Mouse (Mus musculus): ENCODE results near the gene Asic2. TPM values are rescaled to one million over a fixed set of nuclear protein-coding genes. Genes with fewer than 3 reads are reported as not detected.

Asic2 gene
- polyA plus RNA-seq, 1 experiment from 2014 or later: 0.27 TPM

DNA sequence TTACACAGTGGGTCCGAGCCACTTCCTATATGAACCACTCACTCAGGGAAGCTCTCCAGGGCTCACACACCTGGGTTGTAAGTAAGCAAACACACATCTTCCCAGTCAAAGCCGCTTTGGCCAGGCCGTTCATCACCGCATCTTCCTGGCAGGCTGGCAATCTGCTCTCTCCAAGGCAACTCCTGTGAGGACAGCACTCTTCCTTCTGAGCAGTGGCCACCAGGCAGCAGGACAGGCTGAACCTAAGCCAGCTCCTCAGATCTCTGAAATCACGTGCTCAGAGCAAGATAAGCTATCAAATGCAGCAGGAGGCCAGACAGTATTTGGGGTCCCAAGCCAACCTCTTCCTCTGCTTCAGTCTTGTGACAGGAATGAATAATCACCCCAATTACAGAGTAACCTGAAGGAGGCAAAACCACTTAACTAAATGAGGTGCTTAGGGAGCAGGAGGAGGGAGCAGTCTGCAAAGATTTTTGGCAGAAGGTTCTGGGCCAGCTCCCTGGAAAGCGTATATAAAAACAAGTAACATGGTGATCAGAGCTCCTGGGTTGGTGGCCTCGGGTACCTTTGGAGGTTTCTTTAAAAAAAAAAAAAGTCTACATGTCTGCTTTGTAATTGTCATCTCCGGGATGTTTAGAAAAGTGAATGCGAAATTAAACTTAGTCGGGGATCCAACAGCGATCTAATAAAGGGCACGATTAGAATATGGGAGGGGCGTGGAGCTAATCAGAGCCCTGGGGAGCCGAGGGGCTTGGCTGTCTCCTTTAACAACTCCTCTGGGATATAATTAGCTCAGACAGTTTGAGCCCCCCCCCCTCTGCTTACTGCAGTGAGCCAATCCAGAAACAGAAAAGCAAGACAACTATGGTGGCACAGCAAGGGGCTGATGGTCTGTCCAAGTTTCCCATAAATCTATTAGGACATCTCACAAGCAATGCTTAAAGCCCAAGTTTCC lies 450.0 kb downstream of the Asic2 start:
- H3K27me3 ChIP-seq (ENCODE audit: control insufficient read depth, insufficient read depth, low read length): no peaks in the 10 kb centered on the region
- no peak overlapping the region for H3K9ac ChIP-seq (ENCODE audit: low read length)
- 34% methylated on average over 14 of the region's 14 CpGs for WGBS
- no peaks in the 10 kb centered on the region for H3K4me1 ChIP-seq (ENCODE audit: control insufficient read depth, insufficient read depth, low read length)
- ATAC-seq (ENCODE audit: insufficient read depth, low FRiP score): no peak
- no peaks in the 10 kb centered on the region for H3K9me3 ChIP-seq (replicated peaks; ENCODE audit: control insufficient read depth, low read length)
- no peak overlapping the region for H3K27ac ChIP-seq (ENCODE audit: low read length)
- H3K4me3 ChIP-seq (replicated peaks; ENCODE audit: low read length): no peak overlapping the region
- H3K36me3 ChIP-seq (ENCODE audit: control insufficient read depth, insufficient read depth, low read length): no peaks in the 10 kb centered on the region
- H3K4me2 ChIP-seq (ENCODE audit: low read depth, low read length): no peak overlapping the region

DNA sequence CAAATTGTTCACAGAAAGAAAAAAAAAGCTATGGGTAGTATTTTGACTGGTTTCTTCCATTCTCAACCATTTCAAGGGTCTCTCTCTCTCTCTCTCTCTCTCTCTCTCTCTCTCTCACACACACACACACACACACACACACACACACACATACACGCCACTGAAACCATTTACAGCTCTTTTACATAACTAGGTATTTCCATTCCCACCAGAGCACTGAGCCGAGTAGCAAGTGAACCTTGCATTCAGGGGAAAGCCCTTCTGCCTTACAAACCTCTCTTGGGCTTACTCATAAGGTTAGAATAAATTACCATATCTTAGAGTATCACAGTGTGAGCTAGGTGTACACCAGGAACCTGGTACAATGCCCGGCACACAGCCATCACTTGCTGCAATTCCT lies 452.5 kb downstream of the Asic2 start:
- Histone ChIP-seq H3K9ac (ENCODE audit: low read length) (no peak overlapping the region), H3K4me2 (ENCODE audit: low read depth, low read length) (no peak overlapping the region), H3K36me3 (ENCODE audit: control insufficient read depth, insufficient read depth, low read length) (no peaks in the 10 kb centered on the region), H3K27me3 (ENCODE audit: control insufficient read depth, insufficient read depth, low read length) (no peaks in the 10 kb centered on the region), H3K4me1 (ENCODE audit: control insufficient read depth, insufficient read depth, low read length) (no peaks in the 10 kb centered on the region), H3K27ac (ENCODE audit: low read length) (no peak overlapping the region), H3K4me3 (replicated peaks; ENCODE audit: low read length) (no peak overlapping the region), H3K9me3 (replicated peaks; ENCODE audit: control insufficient read depth, low read length) (no peaks in the 10 kb centered on the region)
- ATAC-seq (ENCODE audit: insufficient read depth, low FRiP score): no peak
- 78% methylated on average over 3 of the region's 3 CpGs for WGBS

DNA sequence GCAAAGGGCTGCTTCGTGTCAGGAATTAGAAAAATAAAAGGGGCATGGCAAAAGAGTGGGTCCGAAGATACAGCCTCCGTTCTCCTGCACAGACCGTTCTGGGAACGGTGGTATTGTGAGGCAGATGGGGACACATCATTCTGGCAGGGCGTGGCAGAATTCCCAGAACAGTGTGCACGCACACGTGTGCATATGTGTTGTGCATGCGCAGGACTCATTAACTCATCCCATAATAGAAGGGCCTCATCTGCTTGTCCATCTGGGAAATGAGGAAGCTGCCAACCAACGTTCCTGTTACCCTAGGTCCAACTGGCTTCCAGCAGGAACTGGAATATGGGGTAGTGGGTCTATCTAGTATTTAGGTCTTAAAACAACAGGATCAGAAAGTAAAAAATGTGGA lies 455.8 kb downstream of the Asic2 start:
- Histone ChIP-seq H3K4me3 (replicated peaks; ENCODE audit: low read length) (no peak overlapping the region), H3K4me2 (ENCODE audit: low read depth, low read length) (no peak overlapping the region), H3K9me3 (replicated peaks; ENCODE audit: control insufficient read depth, low read length) (no peaks in the 10 kb centered on the region), H3K27ac (ENCODE audit: low read length) (no peak overlapping the region), H3K27me3 (ENCODE audit: control insufficient read depth, insufficient read depth, low read length) (no peaks in the 10 kb centered on the region), H3K36me3 (ENCODE audit: control insufficient read depth, insufficient read depth, low read length) (no peaks in the 10 kb centered on the region), H3K9ac (ENCODE audit: low read length) (no peak overlapping the region), H3K4me1 (ENCODE audit: control insufficient read depth, insufficient read depth, low read length) (no peaks in the 10 kb centered on the region)
- 78% methylated on average over 10 of the region's 10 CpGs for WGBS
- no peak for ATAC-seq (ENCODE audit: insufficient read depth, low FRiP score)

DNA sequence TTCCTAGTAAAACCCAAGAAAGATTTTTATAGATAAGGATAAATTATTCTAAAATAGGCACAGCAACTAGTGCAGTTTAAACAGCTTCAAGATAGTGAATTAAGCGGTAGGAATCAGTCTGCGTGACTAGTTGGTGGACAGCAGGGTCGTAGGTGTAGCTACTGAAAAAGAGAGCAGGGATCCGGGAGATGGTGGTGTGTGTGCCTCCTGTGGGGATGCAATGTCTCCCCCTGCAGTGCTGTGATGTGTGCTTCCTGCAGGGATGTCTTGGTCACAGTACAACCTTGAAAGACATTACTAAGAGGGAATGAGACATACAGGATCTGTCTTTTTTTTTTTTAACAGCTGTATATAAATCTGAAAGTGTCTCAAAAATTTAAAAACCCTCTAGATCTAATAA lies 456.9 kb downstream of the Asic2 start:
- Histone ChIP-seq H3K4me2 (ENCODE audit: low read depth, low read length) (no peak overlapping the region), H3K27me3 (ENCODE audit: control insufficient read depth, insufficient read depth, low read length) (no peaks in the 10 kb centered on the region), H3K36me3 (ENCODE audit: control insufficient read depth, insufficient read depth, low read length) (no peaks in the 10 kb centered on the region), H3K9ac (ENCODE audit: low read length) (no peak overlapping the region), H3K4me3 (replicated peaks; ENCODE audit: low read length) (no peak overlapping the region), H3K9me3 (replicated peaks; ENCODE audit: control insufficient read depth, low read length) (no peaks in the 10 kb centered on the region), H3K27ac (ENCODE audit: low read length) (no peak overlapping the region), H3K4me1 (ENCODE audit: control insufficient read depth, insufficient read depth, low read length) (no peaks in the 10 kb centered on the region)
- no peak for ATAC-seq (ENCODE audit: insufficient read depth, low FRiP score)
- WGBS: 63% methylated on average over 4 of the region's 4 CpGs

DNA sequence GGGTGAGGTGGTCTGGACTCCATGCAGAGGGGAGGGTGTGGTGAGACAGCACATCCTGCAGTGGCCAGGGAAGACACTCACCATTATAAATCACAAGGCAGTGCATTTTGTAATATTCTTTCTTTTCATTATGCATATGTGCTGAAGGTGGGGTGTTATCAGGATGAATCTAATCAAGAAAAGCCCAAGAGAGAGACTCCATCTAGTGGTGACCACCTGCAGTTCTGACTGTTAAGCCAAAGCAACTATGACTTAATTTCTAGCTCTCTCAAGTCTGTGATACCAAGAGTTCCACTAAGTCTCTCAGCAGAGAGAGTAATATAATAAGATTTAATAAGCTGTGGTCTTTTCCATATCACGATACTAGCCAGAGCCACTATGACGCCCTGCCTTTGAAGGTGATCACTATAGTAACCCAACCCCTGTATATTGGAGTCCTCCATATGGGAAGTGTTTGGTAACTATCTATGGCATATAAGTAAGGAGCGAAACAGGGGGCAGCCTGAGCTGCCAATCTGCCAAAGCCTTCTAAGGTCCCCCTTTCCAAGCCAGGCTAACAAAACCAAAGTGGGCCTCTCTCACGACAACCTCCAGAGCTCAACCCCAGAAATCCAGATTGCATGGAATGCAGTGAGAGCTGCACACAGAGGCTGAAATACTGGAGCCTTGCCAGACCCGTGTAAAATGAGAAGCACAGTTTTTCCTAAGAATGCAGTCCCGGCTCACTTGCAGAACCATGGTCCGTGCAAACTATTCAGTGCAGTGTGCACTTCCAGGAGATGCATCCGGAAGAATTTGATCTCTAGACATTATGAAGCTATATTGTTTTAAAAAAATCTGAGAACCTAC lies 459.6 kb downstream of the Asic2 start:
- ATAC-seq (ENCODE audit: insufficient read depth, low FRiP score): no peak
- no peaks in the 10 kb centered on the region for H3K9me3 ChIP-seq (replicated peaks; ENCODE audit: control insufficient read depth, low read length)
- no peaks in the 10 kb centered on the region for H3K27me3 ChIP-seq (ENCODE audit: control insufficient read depth, insufficient read depth, low read length)
- H3K4me1 ChIP-seq (ENCODE audit: control insufficient read depth, insufficient read depth, low read length): no peaks in the 10 kb centered on the region
- 48% methylated on average over 8 of the region's 8 CpGs for WGBS
- H3K36me3 ChIP-seq (ENCODE audit: control insufficient read depth, insufficient read depth, low read length): no peaks in the 10 kb centered on the region
- H3K27ac ChIP-seq (ENCODE audit: low read length): no peak overlapping the region
- no peak overlapping the region for H3K4me2 ChIP-seq (ENCODE audit: low read depth, low read length)
- no peak overlapping the region for H3K4me3 ChIP-seq (replicated peaks; ENCODE audit: low read length)
- no peak overlapping the region for H3K9ac ChIP-seq (ENCODE audit: low read length)

DNA sequence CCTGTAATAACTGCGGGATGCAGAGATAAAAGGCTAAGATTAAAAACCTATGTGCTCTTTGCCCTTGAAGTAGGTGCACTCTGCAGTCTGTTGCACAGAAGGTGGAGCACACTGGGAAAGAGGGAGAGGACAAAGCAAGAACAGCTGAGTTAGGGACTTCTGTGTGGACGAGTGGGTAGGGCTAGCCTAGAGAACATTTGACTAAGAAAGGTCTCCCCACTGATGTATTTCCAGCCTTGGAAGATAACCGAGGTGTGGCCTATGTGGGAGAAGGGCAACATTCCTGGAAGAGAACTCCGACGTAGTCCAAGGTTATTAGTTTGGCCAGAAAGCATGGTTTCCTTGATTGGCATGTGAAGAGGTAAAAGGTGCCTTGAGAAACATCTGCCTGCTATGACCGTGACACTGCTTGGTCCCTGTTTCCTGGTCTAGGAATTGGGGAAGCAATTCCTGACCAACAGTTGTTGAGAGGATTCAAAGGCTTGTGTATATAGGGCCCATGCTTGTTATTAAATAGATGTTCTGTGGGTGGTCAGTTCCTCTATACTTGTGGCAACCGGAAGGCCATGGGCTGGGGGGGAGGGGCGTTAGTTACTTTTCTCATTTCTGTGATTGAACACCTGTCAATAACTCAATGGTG lies 463.3 kb downstream of the Asic2 start:
- H3K27ac ChIP-seq (ENCODE audit: low read length): no peak overlapping the region
- no peaks in the 10 kb centered on the region for H3K4me1 ChIP-seq (ENCODE audit: control insufficient read depth, insufficient read depth, low read length)
- H3K9me3 ChIP-seq (replicated peaks; ENCODE audit: control insufficient read depth, low read length): no peaks in the 10 kb centered on the region
- H3K27me3 ChIP-seq (ENCODE audit: control insufficient read depth, insufficient read depth, low read length): no peaks in the 10 kb centered on the region
- no peaks in the 10 kb centered on the region for H3K36me3 ChIP-seq (ENCODE audit: control insufficient read depth, insufficient read depth, low read length)
- ATAC-seq (ENCODE audit: insufficient read depth, low FRiP score): no peak
- 68% methylated on average over 8 of the region's 8 CpGs for WGBS
- no peak overlapping the region for H3K4me3 ChIP-seq (replicated peaks; ENCODE audit: low read length)
- H3K4me2 ChIP-seq (ENCODE audit: low read depth, low read length): no peak overlapping the region
- H3K9ac ChIP-seq (ENCODE audit: low read length): no peak overlapping the region

DNA sequence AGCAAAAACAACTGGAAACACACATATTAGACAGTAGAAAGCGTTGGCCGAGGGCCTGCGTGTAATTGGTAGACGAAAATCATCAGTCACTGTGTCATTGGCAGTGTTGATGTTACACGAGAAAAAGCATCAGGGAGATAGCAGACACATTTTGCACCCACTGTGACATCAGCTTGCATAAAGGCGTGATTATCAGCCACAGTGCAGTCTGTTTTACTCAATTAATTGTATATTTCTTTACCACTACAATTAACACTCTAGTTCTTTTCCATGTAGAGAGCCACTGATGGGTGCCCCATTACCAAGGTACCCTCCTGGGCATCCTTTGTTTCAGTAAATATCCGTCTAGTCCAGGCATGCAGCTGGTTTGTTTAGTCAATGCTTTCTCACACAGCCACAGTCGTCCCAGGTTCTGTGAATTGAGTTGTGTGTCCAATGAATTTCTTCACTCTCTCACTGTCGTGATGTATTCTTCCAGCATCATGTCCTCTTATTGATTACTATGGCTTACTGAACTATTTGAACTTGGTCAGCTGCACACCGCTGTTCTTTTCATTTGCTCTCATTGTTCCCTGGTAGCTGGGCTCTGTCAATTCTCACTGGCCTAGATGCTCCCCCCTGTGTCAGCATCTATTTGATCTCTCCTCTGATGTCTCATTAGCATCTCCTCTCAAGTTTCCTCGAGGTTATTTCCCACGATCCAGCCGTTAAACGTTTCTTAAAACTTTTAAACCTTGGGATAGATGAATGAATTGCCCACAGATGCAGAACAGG lies 466.6 kb downstream of the Asic2 start:
- Histone ChIP-seq H3K4me1 (ENCODE audit: control insufficient read depth, insufficient read depth, low read length) (no peaks in the 10 kb centered on the region), H3K27me3 (ENCODE audit: control insufficient read depth, insufficient read depth, low read length) (no peaks in the 10 kb centered on the region)

DNA sequence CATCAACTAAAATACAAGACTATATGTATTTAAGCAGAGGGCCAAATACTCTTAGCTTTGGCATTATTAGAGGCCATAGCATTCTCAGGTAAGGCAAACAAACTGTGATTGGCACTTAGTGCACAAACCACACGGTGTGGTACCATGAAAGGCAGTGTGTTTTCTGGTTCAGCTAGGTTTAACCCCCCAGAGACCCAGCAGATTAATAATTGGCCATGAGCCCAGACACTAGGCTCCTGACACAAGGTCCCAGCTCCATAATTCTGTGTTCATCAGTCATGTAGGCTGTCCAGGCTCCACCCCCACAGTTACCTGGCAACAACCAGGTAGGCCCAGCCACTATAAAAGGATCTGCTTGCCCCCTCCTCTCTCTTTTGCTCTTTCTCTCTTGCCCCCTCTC lies 469.3 kb downstream of the Asic2 start:
- no peak overlapping the region for H3K9ac ChIP-seq (ENCODE audit: low read length)
- H3K27ac ChIP-seq (ENCODE audit: low read length): no peak overlapping the region
- no peaks in the 10 kb centered on the region for H3K4me1 ChIP-seq (ENCODE audit: control insufficient read depth, insufficient read depth, low read length)
- H3K4me3 ChIP-seq (replicated peaks; ENCODE audit: low read length): no peak overlapping the region
- WGBS: 20% methylated on average over 1 of the region's 1 CpGs
- H3K9me3 ChIP-seq (replicated peaks; ENCODE audit: control insufficient read depth, low read length): no peaks in the 10 kb centered on the region
- no peak for ATAC-seq (ENCODE audit: insufficient read depth, low FRiP score)
- H3K36me3 ChIP-seq (ENCODE audit: control insufficient read depth, insufficient read depth, low read length): no peaks in the 10 kb centered on the region
- H3K4me2 ChIP-seq (ENCODE audit: low read depth, low read length): no peak overlapping the region
- H3K27me3 ChIP-seq (ENCODE audit: control insufficient read depth, insufficient read depth, low read length): no peaks in the 10 kb centered on the region

More for the DNA sequence above, 466.6 kb downstream of the Asic2 start:
- no peak overlapping the region for H3K9ac ChIP-seq (ENCODE audit: low read length)
- WGBS: 34% methylated on average over 14 of the region's 14 CpGs
- H3K36me3 ChIP-seq (ENCODE audit: control insufficient read depth, insufficient read depth, low read length): no peaks in the 10 kb centered on the region
- H3K9me3 ChIP-seq (replicated peaks; ENCODE audit: control insufficient read depth, low read length): no peaks in the 10 kb centered on the region
- no peak for ATAC-seq (ENCODE audit: insufficient read depth, low FRiP score)
- no peak overlapping the region for H3K27ac ChIP-seq (ENCODE audit: low read length)
- H3K4me2 ChIP-seq (ENCODE audit: low read depth, low read length): no peak overlapping the region
- H3K4me3 ChIP-seq (replicated peaks; ENCODE audit: low read length): no peak overlapping the region
